Mouse (Mus musculus): ENCODE measurements at regions not wholly inside any gene's neighbourhood (a gene's known extent, or its start where the extent isn't known, plus 50 kb on each side); places are given as distances from the start of the nearest gene placed in this dataset.
"Not testable (repeated sequence)": the region's sequence is repeated elsewhere in the genome, so short reads cannot be mapped to it uniquely, and the experiment has no call there.

DNA sequence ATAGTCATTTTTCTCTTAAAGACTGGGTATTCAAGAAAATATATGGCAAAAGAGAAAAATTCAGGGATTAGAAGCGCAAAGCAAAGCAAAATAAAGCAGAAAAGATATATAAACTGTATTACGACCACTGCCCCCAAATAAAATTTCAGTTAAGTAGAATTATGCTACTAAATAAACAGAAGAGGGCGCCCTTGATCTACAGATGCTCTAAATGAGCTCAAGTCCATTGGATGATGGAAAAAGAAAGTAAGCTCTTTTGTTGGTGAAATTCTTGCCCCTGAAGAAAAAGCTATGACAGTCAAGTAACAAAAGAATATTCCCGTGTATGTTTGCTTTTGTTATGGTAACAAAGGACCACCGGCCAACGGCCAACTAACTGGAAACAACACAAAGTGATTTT is 165.5 kb upstream of the Stk26 start:
- peak; percentile 43 for ATAC-seq

DNA sequence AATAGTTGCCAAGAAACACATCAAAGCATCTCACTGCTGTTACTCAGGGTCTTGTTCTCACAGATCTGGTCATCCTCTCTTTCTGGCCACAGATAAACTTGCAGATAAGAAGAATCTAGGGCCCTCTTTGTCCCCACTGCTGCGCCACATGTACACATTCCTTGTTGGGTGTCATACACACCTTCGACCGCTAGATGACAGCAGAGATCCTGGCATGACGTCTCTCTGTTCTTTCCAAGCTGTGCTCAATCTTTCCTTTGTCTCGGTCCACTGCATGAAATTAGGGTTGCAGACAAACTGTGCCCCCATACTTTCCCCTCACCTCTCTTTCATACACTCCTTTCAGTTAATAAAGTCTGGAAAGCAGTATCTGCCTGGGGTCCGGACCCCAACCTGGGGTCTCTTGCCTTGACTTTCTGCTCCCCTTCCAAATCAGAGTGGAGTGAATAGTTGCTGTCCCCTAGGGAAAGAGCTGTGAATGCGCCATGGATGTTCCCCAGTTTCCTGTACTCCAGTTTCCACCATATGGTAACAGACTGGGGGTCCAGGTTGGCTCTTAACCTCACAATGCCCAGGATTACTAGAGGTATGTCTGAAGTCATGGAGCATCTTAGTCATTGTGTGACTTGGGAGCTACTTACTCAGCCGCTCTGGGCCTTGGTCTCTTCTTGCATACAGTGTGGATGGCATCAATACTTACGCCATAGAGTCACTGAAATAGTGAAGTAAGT is 182.8 kb upstream of the Stk26 start:
- no peak for ATAC-seq

GRCm38 (mm10) chrX:50657180-50657834 is 183.5 kb upstream of the Stk26 start:
- ATAC-seq: no peak

- not testable (repeated sequence) for ATAC-seq
Observed at GRCm38 (mm10) chrX:50655380-50655779, 185.5 kb upstream of the Stk26 start.

GRCm38 (mm10) chrX:50641347-50641746 is 199.5 kb upstream of the Stk26 start:
- no peak for ATAC-seq

DNA sequence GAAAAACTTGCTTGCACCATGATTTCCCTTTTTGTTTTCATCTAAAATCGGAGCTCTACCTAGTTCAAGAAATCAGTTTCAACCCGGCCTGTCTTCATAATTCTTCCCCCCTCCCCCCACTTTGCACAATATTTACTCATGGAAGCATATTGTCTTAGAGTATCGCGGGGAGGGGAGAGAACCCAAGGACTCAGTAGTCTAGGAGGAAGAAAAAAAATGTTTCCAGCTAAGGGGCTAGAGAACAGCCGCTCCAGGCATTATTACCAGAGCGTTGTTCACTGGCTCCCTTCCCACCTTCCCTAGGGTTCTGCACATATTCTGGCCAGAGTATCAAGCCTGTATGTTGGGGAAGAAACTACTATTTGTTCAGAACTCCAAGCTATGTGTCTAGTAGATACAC is 205.2 kb upstream of the Stk26 start:
- ATAC-seq: no peak

DNA sequence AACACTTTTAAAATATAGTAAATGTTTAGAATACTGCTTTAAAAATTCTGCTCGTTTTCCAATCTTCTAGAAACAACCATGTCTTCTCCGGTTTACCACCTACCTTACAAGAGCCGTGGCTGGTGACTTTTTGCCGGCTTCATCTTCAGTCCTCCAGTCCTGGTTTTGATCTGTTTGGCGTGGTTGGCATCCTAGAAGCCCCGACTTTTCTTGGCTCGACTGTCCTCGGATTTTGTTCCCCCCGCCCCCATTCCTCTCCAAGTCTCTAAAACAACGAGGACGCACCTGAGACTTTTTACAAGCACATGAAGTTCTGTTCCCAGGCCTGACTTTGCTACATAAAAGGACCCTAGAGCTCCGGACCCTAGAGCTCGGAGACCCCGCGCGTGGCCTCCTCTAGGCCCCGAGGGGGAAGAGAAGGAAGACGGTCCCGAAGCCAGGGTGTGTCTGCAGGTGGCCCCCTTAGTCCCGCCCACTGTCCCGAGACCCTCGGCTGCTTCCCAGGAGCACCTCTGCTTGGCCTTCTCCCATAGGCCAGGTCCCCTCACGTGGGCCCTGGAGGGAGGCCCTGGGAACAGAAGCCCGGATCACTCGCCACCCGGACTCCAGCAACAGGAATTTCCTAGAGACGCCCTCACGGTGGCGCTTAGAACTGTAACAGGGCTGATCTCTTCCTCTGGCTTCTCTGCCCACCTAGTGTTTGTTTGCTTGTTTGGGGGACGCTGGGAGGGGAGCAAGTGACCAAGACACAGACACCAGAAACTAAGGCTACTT is 205.8 kb upstream of the Stk26 start:
- ATAC-seq: peak; percentile 40

- no peak for ATAC-seq
Observed at GRCm38 (mm10) chrX:50632536-50632935, 204.2 kb upstream of the Olfr1324 start.

DNA sequence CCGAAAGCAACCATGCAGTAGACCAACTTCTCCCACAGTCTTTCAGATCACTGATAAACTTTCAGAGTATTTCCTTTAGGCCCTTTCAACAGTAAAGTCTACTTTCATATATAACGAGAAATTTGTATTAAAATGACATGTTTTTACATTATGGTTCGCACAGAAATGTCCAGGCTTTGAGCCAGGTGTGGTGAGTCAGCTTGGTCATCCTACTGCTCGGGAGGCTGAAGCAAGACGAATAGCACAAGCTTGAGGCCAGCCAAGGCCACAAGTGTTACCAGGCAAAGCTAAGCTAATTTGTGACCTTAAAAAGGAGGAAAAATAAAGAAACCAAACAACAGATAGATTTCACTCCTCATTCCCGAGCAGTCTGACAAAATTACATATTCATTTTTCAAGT is 197.0 kb upstream of the Olfr1324 start:
- no peak for ATAC-seq

- ATAC-seq: no peak
Observed at GRCm38 (mm10) chrX:50622984-50623455, 194.7 kb upstream of the Olfr1324 start.

DNA sequence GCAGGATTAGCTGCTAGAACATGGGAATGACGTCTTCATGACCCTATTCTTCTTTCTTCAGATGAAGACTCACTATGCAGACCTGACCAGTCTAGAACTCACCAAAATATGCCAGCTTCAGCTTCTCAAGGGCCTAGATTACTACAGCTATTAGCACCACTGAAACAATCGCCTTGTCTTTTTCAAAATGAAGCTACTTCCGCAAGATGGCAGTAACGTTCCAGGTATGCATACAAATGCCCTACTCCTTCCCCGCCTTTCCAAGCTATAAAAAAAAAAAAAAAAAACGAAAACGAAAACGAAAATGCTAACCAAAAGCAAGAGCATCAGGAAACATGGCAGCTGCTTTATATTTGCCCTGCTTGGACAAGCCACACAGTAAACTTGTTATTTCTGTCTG is 192.6 kb upstream of the Olfr1324 start:
- ATAC-seq: no peak

DNA sequence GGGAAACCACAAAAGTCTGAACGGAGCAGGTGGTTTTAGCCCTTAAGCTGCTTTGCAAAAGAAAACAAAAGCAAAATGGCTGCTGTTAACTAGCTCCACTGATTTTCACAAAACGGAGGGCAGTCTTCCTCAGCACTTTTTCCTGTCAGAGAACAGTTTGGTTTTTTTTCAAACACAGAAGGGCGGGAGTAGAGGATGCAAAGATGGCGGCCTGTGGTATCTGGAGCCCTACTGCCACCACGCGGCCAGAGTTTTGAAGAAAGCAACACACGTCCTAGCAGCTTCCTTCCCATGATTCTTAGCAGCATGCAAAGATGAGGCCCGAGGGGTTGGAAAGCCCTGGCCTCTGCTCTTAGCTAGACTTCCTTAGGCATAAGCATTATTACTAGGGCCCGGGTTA is 191.6 kb upstream of the Olfr1324 start:
- no peak for ATAC-seq

DNA sequence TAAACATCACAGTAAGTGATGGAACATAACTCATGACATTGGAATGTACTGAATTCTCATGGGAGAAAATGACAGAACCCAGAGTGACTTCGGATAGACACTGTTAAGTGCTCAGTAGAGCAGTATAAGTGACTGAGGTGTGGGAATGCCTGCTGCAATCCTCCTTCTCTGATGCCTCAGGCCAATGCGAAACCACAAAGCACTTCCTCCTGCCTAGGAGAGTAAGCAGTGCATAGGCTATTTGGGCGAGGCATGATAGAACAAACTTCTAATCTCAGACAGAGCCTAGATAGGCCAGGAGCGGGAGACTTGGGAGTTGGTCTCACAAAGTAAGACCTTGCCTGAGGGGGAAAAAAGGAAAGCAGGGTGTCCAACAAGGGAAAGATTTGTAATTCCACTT is 190.6 kb upstream of the Olfr1324 start:
- ATAC-seq: no peak

- not testable (repeated sequence) for ATAC-seq
Observed at GRCm38 (mm10) chrX:50616920-50617319, 188.6 kb upstream of the Olfr1324 start.

- not testable (repeated sequence) for ATAC-seq
Observed at GRCm38 (mm10) chrX:50614874-50615273, 186.6 kb upstream of the Olfr1324 start.

DNA sequence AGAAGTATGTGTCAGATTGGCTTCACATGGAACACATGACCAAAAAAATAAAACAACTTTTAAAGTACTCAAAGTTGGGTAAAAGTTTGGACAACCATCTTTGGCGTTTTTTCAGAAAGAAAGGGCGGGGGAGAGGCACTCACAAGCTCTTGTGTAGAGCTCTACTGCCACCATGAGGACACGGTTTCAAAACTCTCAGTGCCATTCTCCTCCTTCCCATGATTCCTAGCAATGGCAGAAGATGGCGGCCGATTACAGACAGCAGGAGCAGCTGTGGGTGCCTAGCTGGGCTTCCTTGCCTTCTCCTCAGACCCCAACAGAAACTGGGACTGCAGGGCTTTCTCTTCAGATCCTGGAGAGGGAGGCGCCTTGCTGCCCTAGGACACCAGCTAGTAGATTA is 186.1 kb upstream of the Olfr1324 start:
- not testable (repeated sequence) for ATAC-seq

DNA sequence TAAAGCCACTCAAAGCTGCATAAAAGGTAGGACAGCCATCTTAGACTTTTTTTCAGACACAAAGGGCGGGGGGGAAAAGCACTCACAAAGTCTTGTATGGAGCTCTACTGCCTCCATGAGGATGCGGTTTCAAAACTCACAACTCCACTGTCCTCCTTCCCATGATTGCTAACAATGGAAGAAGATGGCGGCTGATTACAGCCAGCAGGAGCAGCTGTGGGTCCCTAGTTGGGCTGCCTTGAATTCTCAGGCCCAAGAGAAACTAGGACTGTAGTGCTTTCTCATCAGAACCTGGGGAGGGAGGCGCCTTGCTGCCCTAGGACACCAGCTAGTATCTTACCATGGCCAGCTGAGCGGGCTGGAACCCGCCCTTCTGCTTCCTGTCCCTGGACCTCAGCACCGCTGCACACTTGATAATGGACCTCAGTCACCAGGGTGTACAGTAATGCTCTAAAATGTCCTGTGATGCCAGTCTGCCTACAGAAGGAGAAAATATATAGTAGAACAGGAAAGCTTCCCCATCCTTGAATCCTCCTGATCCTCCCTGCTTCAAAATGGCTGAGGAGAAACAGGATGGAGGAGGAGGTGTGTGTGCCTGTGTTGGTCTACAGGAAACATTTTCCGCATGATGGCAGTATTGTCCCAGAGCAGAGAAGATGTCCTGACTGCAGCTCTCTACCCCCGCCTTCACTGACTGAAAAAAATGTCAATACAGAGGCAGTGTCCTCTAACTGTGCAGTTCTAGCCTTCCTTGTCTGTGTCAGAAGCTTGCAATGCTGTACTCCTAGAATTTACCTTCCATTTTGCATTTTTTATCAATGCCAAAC is 183.7 kb upstream of the Olfr1324 start:
- ATAC-seq: no peak

GRCm38 (mm10) chrX:50608141-50608540 is 179.8 kb upstream of the Olfr1324 start:
- ATAC-seq: not testable (repeated sequence)

DNA sequence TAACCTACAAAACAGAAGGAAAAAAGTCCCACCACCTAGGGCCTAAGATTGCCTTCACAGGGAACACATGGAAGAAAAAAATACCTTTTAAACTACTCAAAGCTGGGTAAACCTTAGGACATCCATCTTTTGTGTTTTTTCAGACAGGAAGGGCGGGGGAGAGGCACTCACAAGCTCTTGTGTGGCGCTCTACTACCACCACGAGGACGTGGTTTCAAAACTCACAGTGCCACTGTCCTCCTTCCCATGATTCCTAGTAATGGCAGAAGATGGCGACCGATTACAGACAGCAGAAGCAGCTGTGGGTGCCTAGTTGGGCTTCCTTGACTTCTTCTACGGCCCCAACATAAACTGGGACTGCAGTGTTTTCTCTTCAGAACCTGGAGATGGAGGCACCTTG is 179.3 kb upstream of the Olfr1324 start:
- peak; percentile 75 for ATAC-seq

GRCm38 (mm10) chrX:50605517-50605916 is 177.2 kb upstream of the Olfr1324 start:
- not testable (repeated sequence) for ATAC-seq

- not testable (repeated sequence) for ATAC-seq
Observed at GRCm38 (mm10) chrX:50604995-50605394, 176.7 kb upstream of the Olfr1324 start.

DNA sequence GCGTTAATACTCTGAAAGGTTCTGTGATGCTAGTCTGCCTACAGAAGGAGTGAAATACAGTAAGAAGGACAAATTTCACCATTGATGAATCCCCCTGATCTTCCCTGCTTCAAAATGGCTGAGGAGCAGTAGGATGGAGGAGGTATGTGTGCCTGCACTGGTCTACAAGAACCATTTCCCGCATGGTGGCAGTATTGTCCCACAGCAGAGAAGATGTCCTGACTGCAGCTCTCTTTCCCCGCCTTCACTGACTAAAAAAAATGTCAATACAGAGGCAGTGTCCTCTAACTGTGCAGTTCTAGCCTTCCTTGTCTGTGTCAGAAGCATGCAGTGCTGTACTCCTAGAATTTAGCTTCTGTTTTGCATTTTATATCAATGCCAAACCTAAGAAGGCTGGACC is 174.6 kb upstream of the Olfr1324 start:
- ATAC-seq: not testable (repeated sequence)

Measured in activated CD4-positive, CD25-positive, alpha-beta regulatory T cell, adult 4 months (primary cell).